Mouse (Mus musculus) brain, embryonic 14.5 days (tissue): ENCODE results near the gene March4.

ENCODE experiments used
- CTCF ChIP-seq: fragments of 200-500 bp; IDR thresholded peaks from 2 replicates; pipeline ENCODE4 v1.5.1; 2012; ENCODE audit warnings: inconsistent platforms, mild to moderate bottlenecking, moderate library complexity, borderline replicate concordance; ENCODE audit not compliant: insufficient read depth, insufficient read length; ENCODE audit errors: extremely low read depth
- POLR2A ChIP-seq: fragments of 200-500 bp; IDR thresholded peaks from 2 replicates; pipeline ENCODE4 v1.6.1; 2012; ENCODE audit warnings: mild to moderate bottlenecking, inconsistent platforms, borderline replicate concordance; ENCODE audit not compliant: poor library complexity, insufficient read depth, insufficient read length, severe bottlenecking; ENCODE audit errors: extremely low read depth

- TF ChIP-seq CTCF = no peak
- no peak for TF ChIP-seq POLR2A
These were observed 156.9 kb downstream of the March4 start for GRCm38 (mm10) chr1:72379752-72380353.
